Mouse (Mus musculus) activated CD4-positive, CD25-positive, alpha-beta regulatory T cell, adult 9 weeks (primary cell): ENCODE measurements around the gene Msln. TPM values are rescaled to one million over a fixed set of nuclear protein-coding genes. Genes with fewer than 3 reads are reported as not detected.

Source experiments
- polyA plus RNA-seq: library from polyadenylated mRNA; unstranded; fragments of 100-300 nt; shearing (Covaris generic); gene quantifications from one replicate; pipeline ENCODE4 v1.2.1, GENCODE M21; 2017

The Msln gene
- not detected for polyA plus RNA-seq

DNA sequence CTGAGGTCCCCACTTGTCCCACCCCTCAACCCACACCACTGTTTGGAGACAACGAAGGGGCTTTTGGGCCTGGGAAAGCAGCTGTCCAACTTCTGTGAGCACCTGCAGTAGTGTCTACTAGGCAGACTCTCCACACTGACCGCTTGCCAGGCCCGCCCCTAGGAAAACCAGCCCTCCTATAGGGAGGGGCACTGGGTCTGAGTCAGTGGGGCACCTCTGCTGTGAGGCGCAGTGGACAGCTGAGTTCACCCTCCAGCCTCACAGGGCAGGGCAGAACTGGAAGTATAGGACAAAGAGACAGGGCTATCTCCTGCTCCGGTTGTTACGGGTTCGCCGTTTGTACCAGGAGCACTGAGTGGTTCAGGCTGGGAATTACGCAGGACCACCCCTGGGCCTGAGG, at the start of gene Msln:
TSS of gene Msln (minus strand) at position 138 of the 400 bp plus-strand sequence.

DNA sequence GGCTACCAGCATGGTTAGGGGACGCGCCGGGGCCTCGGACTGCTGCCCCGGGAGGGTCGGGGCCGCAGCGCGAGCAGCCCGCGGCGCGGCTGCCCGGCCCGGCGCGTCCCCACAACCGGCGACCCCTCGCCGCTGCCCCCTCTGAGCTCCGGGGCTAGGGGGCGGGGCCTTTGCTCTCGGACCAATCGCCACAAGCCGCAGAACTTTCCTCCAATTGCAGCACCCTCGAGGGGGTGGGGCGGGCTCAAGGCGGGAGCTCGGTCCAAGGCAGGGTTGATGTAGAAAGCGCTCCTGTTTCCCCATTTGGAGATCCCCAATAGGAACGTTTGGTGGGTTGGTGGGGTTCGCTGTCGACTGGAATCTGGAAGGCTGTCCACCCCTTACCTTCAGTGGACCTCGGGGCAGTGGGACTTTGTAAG, 42.8 kb upstream of the Msln start, which contains the start of gene Metrn:
TSS of gene Metrn (minus strand) at position 186 of the 419 bp plus-strand sequence.

DNA sequence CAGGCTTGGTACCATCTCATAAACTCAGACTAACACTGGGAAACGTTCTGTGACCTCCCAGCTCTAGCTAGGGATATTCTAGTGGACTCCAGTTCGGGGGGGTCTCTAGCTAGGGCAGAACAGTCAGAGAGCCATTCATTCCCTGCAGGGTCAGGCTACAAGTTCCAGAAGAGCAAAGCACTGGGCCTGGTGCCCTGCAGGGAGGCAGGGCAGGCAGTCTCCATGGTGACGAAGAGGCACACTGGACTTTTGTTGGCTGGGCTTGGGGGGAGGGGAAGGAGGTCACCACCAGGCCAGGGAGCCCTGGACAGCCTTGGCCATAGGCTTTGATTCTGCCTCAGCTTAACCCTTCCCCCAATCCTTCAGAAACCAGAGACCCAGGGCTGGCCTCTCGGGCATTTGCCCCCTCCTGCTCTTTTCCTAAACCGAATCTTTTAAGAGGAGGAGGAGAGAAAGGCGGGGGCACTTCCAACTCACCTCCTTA, 41.5 kb upstream of the Msln start, which contains the start of gene AC134908.4:
TSS of gene AC134908.4 (minus strand) at position 51 of the 484 bp plus-strand sequence.

DNA sequence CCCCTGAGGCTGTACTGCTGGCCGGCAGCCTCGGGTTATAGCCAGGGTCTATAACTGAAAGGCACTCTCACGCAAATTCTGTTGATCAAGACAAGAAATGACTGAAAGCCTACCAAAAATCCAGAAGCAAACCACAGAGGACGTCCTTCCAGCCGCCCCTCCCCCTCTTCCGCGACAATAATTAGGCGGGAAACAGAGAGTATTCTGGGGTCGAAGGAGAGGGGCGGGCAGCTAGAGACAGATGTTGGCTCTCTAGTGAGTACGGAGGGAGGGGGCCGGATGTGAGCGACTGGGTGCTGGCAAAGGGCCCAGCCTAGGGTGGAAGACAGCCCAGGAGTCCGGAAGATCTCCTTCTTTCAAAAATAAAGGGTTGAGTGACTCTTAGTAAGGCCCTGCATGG, 38.4 kb upstream of the Msln start, which contains the start of gene Fam173a:
TSS of gene Fam173a (minus strand) at position 287 of the 400 bp plus-strand sequence.

DNA sequence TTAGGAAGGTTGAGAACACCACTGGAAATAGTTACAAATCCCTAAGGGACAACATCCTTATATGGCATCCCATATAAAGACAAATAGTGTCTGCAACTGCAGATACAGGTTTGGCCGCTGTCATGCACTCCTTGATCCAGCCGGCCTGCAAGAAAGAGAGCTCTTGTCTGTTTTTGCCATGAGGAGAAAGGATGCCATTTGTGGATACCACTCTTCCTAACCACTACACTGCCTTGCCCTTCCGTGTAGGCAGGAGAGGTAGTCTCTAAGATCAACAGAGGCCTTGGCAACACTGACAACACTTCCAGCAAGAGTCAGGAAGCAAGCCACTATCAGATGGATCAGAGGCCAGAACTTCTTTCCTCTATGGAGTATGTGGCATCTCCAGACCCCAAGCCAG, 32.1 kb upstream of the Msln start, which contains the start of gene Ccdc78:
TSS of gene Ccdc78 (plus strand) at position 301 of the 400 bp plus-strand sequence.

DNA sequence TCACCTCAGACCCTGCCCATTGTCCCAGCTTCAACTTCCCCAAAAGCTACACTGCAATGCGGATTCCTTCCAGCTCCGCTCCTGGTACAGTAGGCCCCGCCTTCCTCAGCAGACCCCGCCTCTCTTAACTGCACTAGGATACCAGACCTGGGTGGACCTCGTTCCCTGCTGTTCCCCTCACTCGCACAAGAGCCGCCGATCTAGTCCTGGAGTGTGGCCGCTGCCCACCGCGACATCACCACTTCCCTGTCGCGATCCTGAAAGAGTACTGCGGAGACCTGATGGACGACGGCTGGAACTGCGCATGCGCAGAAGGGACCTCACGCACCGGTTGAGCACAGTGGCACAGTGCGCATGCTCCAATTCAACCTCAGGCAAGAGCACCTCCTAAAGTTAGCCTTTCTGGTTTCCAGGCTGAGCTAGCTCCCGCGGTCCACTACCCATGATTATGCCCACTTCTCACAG, 31.1 kb upstream of the Msln start, which contains the start of gene Haghl:
TSS of gene Haghl (minus strand) at position 393 of the 465 bp plus-strand sequence.

DNA sequence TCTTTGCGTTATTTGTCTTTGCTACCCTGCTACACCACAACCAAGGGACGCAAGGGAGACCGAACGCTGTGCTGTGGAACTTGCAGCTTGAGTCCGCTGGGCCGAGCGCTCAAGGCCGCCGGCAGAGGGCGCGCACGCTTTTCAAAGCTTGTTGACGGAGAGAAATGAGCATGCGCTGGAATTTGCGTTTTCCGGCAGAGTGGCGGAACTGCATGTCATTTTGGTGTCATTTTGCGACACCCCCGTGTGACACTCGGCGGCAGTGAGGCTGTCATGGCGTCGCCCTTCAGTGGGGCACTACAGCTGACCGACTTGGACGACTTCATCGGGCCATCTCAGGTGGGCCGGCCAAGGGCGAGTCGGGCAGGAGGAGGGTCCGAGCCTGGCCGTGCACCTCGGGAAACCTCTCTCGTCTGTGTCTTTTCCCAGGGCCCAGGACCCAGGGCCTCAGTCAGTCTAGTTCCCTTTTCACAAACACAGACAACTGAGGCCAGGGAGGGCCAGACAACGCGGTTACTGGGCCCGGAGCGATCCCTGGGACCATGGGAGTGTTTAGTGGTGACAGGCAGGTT, 19.5 kb upstream of the Msln start, which contains the start of gene Narfl:
TSS of gene Narfl (plus strand) at position 228 of the 572 bp plus-strand sequence.

DNA sequence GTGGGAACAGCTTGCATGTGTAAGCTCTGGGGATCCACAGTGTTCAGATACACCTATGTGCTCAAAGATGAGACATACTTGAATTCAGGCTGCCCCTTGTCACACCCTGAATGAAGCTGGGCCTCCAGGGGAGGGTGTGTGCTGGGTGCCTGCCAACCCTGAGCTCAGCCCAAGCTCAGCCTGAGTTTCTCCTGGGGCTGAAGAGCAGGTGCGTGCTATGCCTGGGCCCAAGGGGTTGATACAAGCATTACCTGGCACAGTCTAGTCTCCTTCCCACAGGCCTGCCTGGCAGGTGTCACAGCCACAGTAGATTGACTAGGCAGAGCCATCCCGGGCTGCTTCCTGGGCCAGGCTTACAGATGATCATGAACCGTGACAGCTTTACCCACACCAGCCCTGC, 18.4 kb downstream of the Msln start, which contains the start of gene Mslnl:
TSS of gene Mslnl (plus strand) at position 298 of the 400 bp plus-strand sequence.

DNA sequence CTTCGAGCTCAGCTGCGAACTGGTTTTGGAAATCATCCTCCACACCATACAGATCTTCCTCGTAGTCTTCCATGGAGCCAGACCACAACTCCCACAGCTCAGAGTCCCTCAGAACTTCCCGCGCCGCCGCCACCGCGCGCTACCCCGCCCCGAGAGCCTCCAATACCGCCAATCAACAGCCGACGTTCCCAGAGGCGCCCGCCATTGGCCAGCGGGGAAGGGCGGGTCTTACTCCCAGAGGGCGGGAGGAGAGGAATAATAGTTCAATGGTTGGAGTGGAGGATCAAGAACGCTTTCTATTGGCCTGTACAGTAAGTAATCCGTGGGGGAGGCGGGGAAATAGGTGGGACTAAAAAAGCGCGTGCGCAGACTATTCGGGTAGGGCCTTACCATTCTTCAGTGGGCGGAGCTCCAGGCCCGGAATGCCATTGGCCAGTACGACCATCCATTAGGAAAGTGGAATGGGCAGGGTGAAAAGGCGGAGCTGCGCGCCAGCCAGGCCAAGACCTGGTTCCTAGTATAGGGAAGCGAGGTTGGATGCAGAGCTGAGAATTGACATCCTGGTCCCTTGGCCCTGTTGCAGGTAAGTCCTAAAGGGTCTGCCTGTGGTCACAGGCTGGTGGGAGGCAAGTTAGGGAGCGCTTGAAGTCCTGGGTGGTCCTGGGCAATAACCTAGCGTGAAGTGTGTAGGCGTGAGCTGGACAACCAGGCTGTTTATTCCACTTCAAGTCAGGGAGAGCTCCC, 26.7 kb downstream of the Msln start, which contains the start of the genes Chtf18 and Rpusd1:
TSS of gene Chtf18 (minus strand) at position 155 of the 744 bp plus-strand sequence.
TSS of gene Rpusd1 (plus strand) at position 406 of the 744 bp plus-strand sequence.

DNA sequence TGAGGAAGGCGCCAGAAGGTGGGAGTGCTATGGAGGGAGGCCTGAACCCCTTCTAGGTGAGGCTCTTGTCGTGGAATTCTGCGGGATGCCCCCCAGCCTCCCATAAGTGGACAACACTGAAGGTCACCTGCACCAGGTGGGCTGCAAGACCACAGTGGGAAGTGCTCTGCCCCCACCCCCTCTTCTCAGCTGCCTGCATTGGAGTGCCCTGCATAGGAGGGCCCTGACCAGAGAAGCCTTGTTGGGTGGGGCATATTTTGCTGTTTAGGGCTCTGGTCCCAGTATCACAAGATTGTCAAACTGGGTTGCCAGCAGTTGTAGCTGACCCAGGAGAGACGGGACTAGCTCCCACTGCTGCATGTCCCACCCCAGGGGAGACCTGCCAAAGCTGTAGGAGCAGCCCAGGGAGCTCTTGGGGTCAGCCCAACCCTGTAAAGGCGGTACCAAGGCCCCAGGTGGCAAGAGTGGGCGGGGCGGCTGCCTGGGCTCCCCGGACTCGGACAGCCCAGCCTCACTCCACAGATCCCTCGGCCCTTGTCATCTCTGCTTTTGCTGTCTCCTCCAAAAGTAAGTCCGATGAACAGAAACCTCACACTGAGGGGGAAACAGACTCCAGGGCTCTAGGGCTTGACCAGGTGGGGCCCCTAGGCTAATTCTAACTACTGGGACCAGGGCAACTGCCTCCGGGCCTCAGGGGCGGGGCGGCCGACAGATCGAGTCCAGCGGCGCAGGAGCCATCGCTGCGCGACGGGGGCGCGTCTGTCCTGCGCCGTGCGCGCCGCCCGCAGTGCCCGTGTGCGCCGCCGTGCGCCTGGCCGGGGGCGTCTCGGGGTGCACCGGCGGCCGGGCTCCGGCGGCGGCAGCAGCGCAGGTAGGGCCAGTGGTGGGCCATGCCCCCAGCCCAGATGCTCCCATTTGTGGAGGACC, 37.2 kb downstream of the Msln start, which contains the start of gene Gng13:
TSS of gene Gng13 (plus strand) at position 461 of the 927 bp plus-strand sequence.

Other genes with a start within 250 kb of the Msln start
- gene Sox8, start 183.7 kb downstream of the Msln start, polyA plus RNA-seq: not detected
- 25.6 TPM for gene Lmf1, start 175.3 kb downstream of the Msln start, polyA plus RNA-seq
- gene Gng13, start 37.2 kb downstream of the Msln start, polyA plus RNA-seq: not detected
- gene Chtf18, start 27.0 kb downstream of the Msln start, polyA plus RNA-seq: 6.7 TPM
- 19.7 TPM for gene Rpusd1, start 26.7 kb downstream of the Msln start, polyA plus RNA-seq
- 0.17 TPM for gene Mslnl, start 18.3 kb downstream of the Msln start, polyA plus RNA-seq
- 28.0 TPM for gene Narfl, start 19.4 kb upstream of the Msln start, polyA plus RNA-seq
- 38.4 TPM for gene Haghl, start 31.3 kb upstream of the Msln start, polyA plus RNA-seq
- 0.83 TPM for gene Ccdc78, start 32.2 kb upstream of the Msln start, polyA plus RNA-seq
- gene Fam173a, start 38.5 kb upstream of the Msln start, polyA plus RNA-seq: 245 TPM
- not detected for gene AC134908.4, start 41.3 kb upstream of the Msln start, polyA plus RNA-seq
- 9.6 TPM for gene Metrn, start 42.8 kb upstream of the Msln start, polyA plus RNA-seq
- gene Fbxl16, start 54.7 kb upstream of the Msln start, polyA plus RNA-seq: not detected
- 45.9 TPM for gene Wdr24, start 69.2 kb upstream of the Msln start, polyA plus RNA-seq
- gene Jmjd8, start 74.5 kb upstream of the Msln start, polyA plus RNA-seq: 42.2 TPM
- gene Stub1, start 79.0 kb upstream of the Msln start, polyA plus RNA-seq: 91.2 TPM
- 0.57 TPM for gene Rhbdl1, start 82.9 kb upstream of the Msln start, polyA plus RNA-seq
- gene Gm20683, start 87.4 kb upstream of the Msln start, polyA plus RNA-seq: 0.75 TPM
- 50.2 TPM for gene Rhot2, start 90.5 kb upstream of the Msln start, polyA plus RNA-seq
- gene Wdr90, start 107.1 kb upstream of the Msln start, polyA plus RNA-seq: 7.3 TPM
- gene Mcrip2, start 114.4 kb upstream of the Msln start, polyA plus RNA-seq: 5.7 TPM
- 95.5 TPM for gene Mettl26, start 120.7 kb upstream of the Msln start, polyA plus RNA-seq
- 1.0 TPM for gene Wfikkn1, start 126.5 kb upstream of the Msln start, polyA plus RNA-seq
- gene Rab40c, start 165.3 kb upstream of the Msln start, polyA plus RNA-seq: 5.1 TPM
- 71.1 TPM for gene Pigq, start 190.6 kb upstream of the Msln start, polyA plus RNA-seq
- not detected for gene Nhlrc4, start 190.6 kb upstream of the Msln start, polyA plus RNA-seq
- not detected for gene A930017K11Rik, start 198.2 kb upstream of the Msln start, polyA plus RNA-seq
- 22.0 TPM for gene Capn15, start 231.4 kb upstream of the Msln start, polyA plus RNA-seq